ENCODE assay signal across 24 mouse cellular contexts in the genomic region with DNA sequence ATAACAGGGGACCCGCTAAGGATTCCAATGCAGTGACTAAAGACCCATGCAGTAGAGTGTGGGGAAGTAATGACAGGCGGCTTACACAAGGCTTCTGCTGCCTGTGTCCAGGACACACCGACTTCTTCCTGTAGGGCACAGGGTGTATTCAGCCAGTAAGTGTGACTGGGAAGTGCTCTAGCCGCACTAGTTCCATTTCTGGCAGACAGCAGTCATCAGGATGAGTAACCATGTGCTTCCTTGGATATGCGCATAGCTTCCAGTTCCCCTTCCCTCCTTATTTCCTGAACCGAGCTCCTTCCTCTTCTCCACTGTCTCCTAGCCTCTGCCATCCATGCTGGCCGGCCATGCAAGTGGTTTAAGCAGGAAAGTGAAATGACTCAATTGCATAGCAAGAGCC. TPM values are rescaled to one million over a fixed set of nuclear protein-coding genes. Genes with fewer than 3 reads are reported as not detected.
DNase-seq lines count a peak whose midpoint lies in the region; ATAC-seq and TF ChIP-seq lines count a peak whose summit lies in the region.
"Had no signal": no experiment of that assay in that cellular context is flagged by ENCODE, and none has a peak within 500 bp of the region (broad histone marks: within the 10 kb centered on the region; RNA-seq: fewer than 3 reads in every experiment).

No protein-coding gene starts in this region.

- no peak for DNase-seq in frontal cortex, postnatal 25 days (ENCODE audit: low spot score in 2 of 2)
- DNase-seq in layer of hippocampus, adult 9-11 months: peak; percentile 45
- DNase-seq in layer of hippocampus, adult 18-20 months (ENCODE audit: low spot score in 2 of 2): no peak
- no peak for DNase-seq in ES-E14 (ENCODE audit: low read depth, low spot score)
- DNase-seq in adrenal gland, postnatal 14 days: no peak
- DNase-seq: adrenal gland, adult 2 months; adrenal gland, postnatal 36 days; cerebellum, adult 11-12 months; cerebellum, adult 9-10 months; cerebellum, postnatal 25 days; gastrocnemius, adult 2 months; gastrocnemius, postnatal 25 days; kidney, adult 11 months had no signal

- H3K4me3 ChIP-seq in ES-E14 (ENCODE audit: insufficient read depth in 1 of 2, low read depth in 1 of 2, low read length in 2 of 2, poor library complexity in 1 of 2, severe bottlenecking in 1 of 2): no peak overlapping the region
- H3K4me3 ChIP-seq: embryonic facial prominence, embryonic 12.5 days; forebrain, embryonic 12.5 days; gastrocnemius, adult 2 months; heart, embryonic 13.5 days; hindbrain, embryonic 13.5 days had no signal

- H3K9me3 ChIP-seq in ES-E14 (ENCODE audit: control insufficient read depth, insufficient read depth, low read depth, low read length): no peaks in the 10 kb centered on the region
- H3K9me3 ChIP-seq: embryonic facial prominence, embryonic 12.5 days; forebrain, embryonic 12.5 days; heart, embryonic 13.5 days; hindbrain, embryonic 13.5 days had no signal

- H3K4me1 ChIP-seq in ES-E14 (ENCODE audit: control insufficient read depth in 2 of 2, insufficient read depth in 2 of 2, low read length in 2 of 2, poor library complexity in 1 of 2): peaks cover 0 to 7% of the 10 kb centered on the region in 2 experiments; a peak in 2 of 4 replicates
- H3K4me1 ChIP-seq: embryonic facial prominence, embryonic 12.5 days; forebrain, embryonic 12.5 days; heart, embryonic 13.5 days; hindbrain, embryonic 13.5 days had no signal

- in situ Hi-C loops in ES-E14 (cut with MboI; ENCODE audit: low sequenced_read_pairs in 2 of 2, unreplicated experiment in 2 of 2): no loop called here

- peak; percentile 31; the same call in 1 of the 2 replicates for ATAC-seq in frontal cortex, adult (ENCODE audit: low TSS enrichment)
- peak; percentile 59 for ATAC-seq in granulocyte monocyte progenitor cell, adult 5-6 weeks (replicated peaks; ENCODE audit: poor library complexity, severe bottlenecking)
- ATAC-seq in cerebellum, adult (ENCODE audit: insufficient number of reproducible peaks, low FRiP score, low TSS enrichment): no peak
- ATAC-seq: activated CD4-positive, CD25-positive, alpha-beta regulatory T cell, adult 4 months; forebrain, embryonic 16.5 days; hindbrain, postnatal 0 days had no signal

- H3K9ac ChIP-seq in ES-E14 (ENCODE audit: insufficient read depth, low read depth, low read length, poor library complexity, severe bottlenecking): no peak overlapping the region
- H3K9ac ChIP-seq: embryonic facial prominence, embryonic 12.5 days; forebrain, embryonic 12.5 days; heart, embryonic 13.5 days; hindbrain, embryonic 13.5 days had no signal

- peaks cover 40% of the 10 kb centered on the region for H3K36me3 ChIP-seq in ES-E14 (ENCODE audit: control insufficient read depth, insufficient read depth, low read length, poor library complexity, severe bottlenecking)

- H3K27ac ChIP-seq in ES-E14 (ENCODE audit: insufficient read depth, low read depth, low read length, poor library complexity, severe bottlenecking): peak overlapping the region; percentile 7; the same call in 1 of the 2 replicates
- H3K27ac ChIP-seq: embryonic facial prominence, embryonic 12.5 days; forebrain, embryonic 12.5 days; gastrocnemius, adult 2 months; heart, embryonic 13.5 days; hindbrain, embryonic 13.5 days; hindbrain, postnatal 0 days had no signal

TF ChIP-seq in ES-E14, 5 proteins besides CTCF, POLR2A, EP300 and RAD21:
- no peak for TF ChIP-seq HCFC1 (IDR thresholded peaks at IDR 0.05; ENCODE audit: borderline replicate concordance, insufficient read depth, low read length)
- no peak for TF ChIP-seq MAFK (IDR thresholded peaks at IDR 0.05; ENCODE audit: insufficient read depth, low read depth, low read length)
- TF ChIP-seq ZNF384 (IDR thresholded peaks at IDR 0.05; ENCODE audit: low read depth, low read length): no peak
- TF ChIP-seq ZC3H11A (IDR thresholded peaks at IDR 0.05; ENCODE audit: borderline replicate concordance, low read depth, low read length): no peak
- TF ChIP-seq CHD2 (IDR thresholded peaks at IDR 0.05; ENCODE audit: low read depth, low read length): no peak

RNA-seq across cellular contexts. Expression of a gene that starts 35.0 kb away (rescaled TPM):
- under 1 TPM in 1 of 2 experiments, not detected in 1; 0.12 TPM for total RNA-seq in layer of hippocampus, adult 18-20 months (2021)
- total RNA-seq in ES-E14 (2012; rRNA removed): 1.6 and 2.9 TPM in 2 replicates
- total RNA-seq in granulocyte monocyte progenitor cell, adult 5-6 weeks (2014; fragmentation: Nextera tagmentation): not detected in 2 replicates
- total RNA-seq in granulocyte monocyte progenitor cell, adult 5-6 weeks (2017): 0.17 and 0.46 TPM in 2 replicates
- 0.11 and 0.59 TPM in 2 replicates for total RNA-seq in adrenal gland, postnatal 14 days (2021)
- total RNA-seq: gastrocnemius, adult 2 months; heart, adult 18-20 months had no signal
